Mouse (Mus musculus): ENCODE measurements at regions not wholly inside any gene's neighbourhood (a gene's known extent, or its start where the extent isn't known, plus 50 kb on each side); places are given as distances from the start of the nearest gene placed in this dataset.

- no peak overlapping the region for H3K27ac ChIP-seq
- no peak for DNase-seq
- no peak for TF ChIP-seq CTCF (IDR thresholded peaks at IDR 0.05)
- no peak overlapping the region for H3K4me3 ChIP-seq
- intact Hi-C loops (cut with DNase I) = no loop called here
Measured at GRCm38 (mm10) chr4:142701606-142702005, 462.4 kb upstream of the Kazn start.

GRCm38 (mm10) chr4:142694926-142695325 lies 455.7 kb upstream of the Kazn start:
- Histone ChIP-seq H3K27ac (no peak overlapping the region), H3K4me3 (no peak overlapping the region)
- TF ChIP-seq CTCF (IDR thresholded peaks at IDR 0.05) = no peak
- intact Hi-C loops (cut with DNase I) = no loop called here
- no peak for DNase-seq

GRCm38 (mm10) chr4:142688241-142688640 lies 449.0 kb upstream of the Kazn start:
- H3K27ac ChIP-seq = no peak overlapping the region
- intact Hi-C loops (cut with DNase I) = no loop called here
- no peak overlapping the region for H3K4me3 ChIP-seq
- no peak for DNase-seq
- no peak for TF ChIP-seq CTCF (IDR thresholded peaks at IDR 0.05)

GRCm38 (mm10) chr4:142677426-142677825 lies 438.2 kb upstream of the Kazn start:
- Histone ChIP-seq H3K4me3 (no peak overlapping the region), H3K27ac (no peak overlapping the region)
- no peak for TF ChIP-seq CTCF (IDR thresholded peaks at IDR 0.05)
- peak; percentile 28 for DNase-seq
- intact Hi-C loops (cut with DNase I) = no loop called here

- no peak overlapping the region for H3K4me3 ChIP-seq
- TF ChIP-seq CTCF (IDR thresholded peaks at IDR 0.05) = no peak
- DNase-seq = peak; percentile 34
- no peak overlapping the region for H3K27ac ChIP-seq
- intact Hi-C loops (cut with DNase I) = no loop called here
Measured at GRCm38 (mm10) chr4:142674641-142675465, 435.7 kb upstream of the Kazn start.

GRCm38 (mm10) chr4:142671872-142672458 lies 432.8 kb upstream of the Kazn start:
- H3K4me3 ChIP-seq = no peak overlapping the region
- no peak for TF ChIP-seq CTCF (IDR thresholded peaks at IDR 0.05)
- H3K27ac ChIP-seq = no peak overlapping the region
- intact Hi-C loops (cut with DNase I) = no loop called here
- no peak for DNase-seq

GRCm38 (mm10) chr4:142664781-142665180 lies 425.6 kb upstream of the Kazn start:
- intact Hi-C loops (cut with DNase I) = no loop called here
- TF ChIP-seq CTCF (IDR thresholded peaks at IDR 0.05) = no peak
- Histone ChIP-seq H3K4me3 (no peak overlapping the region), H3K27ac (no peak overlapping the region)
- DNase-seq = no peak

GRCm38 (mm10) chr4:142658156-142658555 lies 419.0 kb upstream of the Kazn start:
- DNase-seq = peak; percentile 64
- no peak overlapping the region for H3K4me3 ChIP-seq
- intact Hi-C loops (cut with DNase I) = no loop called here
- TF ChIP-seq CTCF (IDR thresholded peaks at IDR 0.05) = no peak
- H3K27ac ChIP-seq = peak overlapping the region; percentile 35; the same call in 1 of the 2 replicates

GRCm38 (mm10) chr4:142641069-142641468 lies 401.9 kb upstream of the Kazn start:
- DNase-seq = no peak
- H3K4me3 ChIP-seq = no peak overlapping the region
- no peak for TF ChIP-seq CTCF (IDR thresholded peaks at IDR 0.05)
- intact Hi-C loops (cut with DNase I) = no loop called here
- H3K27ac ChIP-seq = no peak overlapping the region

GRCm38 (mm10) chr4:142639340-142639733 lies 400.1 kb upstream of the Kazn start:
- no peak overlapping the region for H3K27ac ChIP-seq
- H3K4me3 ChIP-seq = no peak overlapping the region
- TF ChIP-seq CTCF (IDR thresholded peaks at IDR 0.05) = no peak
- intact Hi-C loops (cut with DNase I) = no loop called here
- DNase-seq = no peak

GRCm38 (mm10) chr4:142638733-142639339 lies 399.6 kb upstream of the Kazn start:
- intact Hi-C loops (cut with DNase I) = no loop called here
- TF ChIP-seq CTCF (IDR thresholded peaks at IDR 0.05) = no peak
- H3K4me3 ChIP-seq = no peak overlapping the region
- no peak overlapping the region for H3K27ac ChIP-seq
- peak; percentile 22 for DNase-seq

GRCm38 (mm10) chr4:142638057-142638456 lies 398.9 kb upstream of the Kazn start:
- no peak overlapping the region for H3K27ac ChIP-seq
- H3K4me3 ChIP-seq = no peak overlapping the region
- TF ChIP-seq CTCF (IDR thresholded peaks at IDR 0.05) = peak; percentile 20; the same call in 1 of the 2 replicates
- no peak for DNase-seq
- intact Hi-C loops (cut with DNase I) = no loop called here

- Histone ChIP-seq H3K4me3 (no peak overlapping the region), H3K27ac (no peak overlapping the region)
- TF ChIP-seq CTCF (IDR thresholded peaks at IDR 0.05) = no peak
- intact Hi-C loops (cut with DNase I) = no loop called here
- DNase-seq = no peak
Measured at GRCm38 (mm10) chr4:142634398-142634797, 395.2 kb upstream of the Kazn start.

Data from gastrocnemius, adult 2 months (tissue).